Mouse (Mus musculus): ENCODE measurements at regions not wholly inside any gene's neighbourhood (a gene's known extent, or its start where the extent isn't known, plus 50 kb on each side); places are given as distances from the start of the nearest gene placed in this dataset.

DNA sequence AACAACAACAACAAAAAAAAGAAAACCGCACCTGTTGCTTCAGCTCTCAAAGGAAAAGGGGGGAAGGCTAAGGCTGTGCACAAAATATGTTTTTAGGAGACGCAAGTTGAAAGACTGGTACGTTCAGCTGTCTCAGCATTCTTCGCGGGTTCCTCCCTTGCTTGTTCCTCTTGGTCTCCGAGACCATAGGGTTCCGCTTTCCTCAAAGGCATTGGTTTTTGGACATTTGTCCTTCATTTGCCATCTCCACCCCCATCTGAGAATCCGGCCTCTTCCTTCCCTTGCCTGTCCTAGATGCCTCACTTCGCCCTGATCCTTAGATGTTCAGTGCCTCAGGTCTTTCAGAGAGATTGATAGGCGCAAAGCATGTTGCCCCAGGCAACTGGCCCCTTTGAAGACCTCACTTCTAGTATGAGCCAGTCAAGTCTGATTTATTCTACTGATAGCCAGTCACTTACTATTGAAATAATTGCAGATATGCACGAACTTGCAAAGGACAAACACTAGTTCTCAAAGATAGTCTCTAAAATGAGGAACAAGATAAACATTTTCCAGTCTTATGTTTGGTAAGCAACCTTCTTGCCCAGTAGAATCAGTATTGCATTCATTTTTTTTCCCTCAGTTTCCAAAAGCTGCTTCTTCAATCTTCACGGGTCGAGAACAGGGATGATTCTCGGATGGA lies 112.6 kb upstream of the Tmc1 start:
- TF ChIP-seq CTCF (IDR thresholded peaks at IDR 0.05; ENCODE audit: borderline replicate concordance, control insufficient read depth, extremely low read depth, insufficient read depth, low read length, poor library complexity) = no peak
- no peak for TF ChIP-seq POLR2A (IDR thresholded peaks at IDR 0.05; ENCODE audit: control insufficient read depth, extremely low read depth, insufficient read depth, low read length, poor library complexity)

All from thymus, adult 2 months (tissue).